Mouse (Mus musculus) G1E (cell line): ENCODE data around the gene Abt1.

Experiments used
- CTCF ChIP-seq: IDR thresholded peaks from 2 replicates; pipeline ENCODE4 v1.5.1; 2012; ENCODE audit warnings: low read depth, low read length, inconsistent platforms, mixed read lengths
- GATA1 ChIP-seq: IDR thresholded peaks from 2 replicates; pipeline ENCODE4 v1.6.1; 2012; ENCODE audit warnings: borderline replicate concordance, low read length, inconsistent platforms, mixed read lengths
- POLR2AphosphoS5 ChIP-seq: IDR thresholded peaks from 2 replicates; pipeline ENCODE4 v1.6.1; 2012; ENCODE audit warnings: low read depth, low read length, inconsistent platforms; ENCODE audit not compliant: insufficient replicate concordance
- TAL1 ChIP-seq: conservative IDR thresholded peaks from 2 replicates; pipeline ENCODE4 v1.6.1; 2012; ENCODE audit warnings: low read depth, low read length, inconsistent platforms, mixed read lengths

GRCm38 (mm10) chr13:23465600-23466109 is 42.0 kb upstream of the Abt1 start, which contains the start of gene Btn1a1:
- TF ChIP-seq CTCF (no peak), POLR2AphosphoS5 (no peak), GATA1 (no peak), TAL1 (no peak)
